Mouse (Mus musculus): ENCODE measurements around the gene Klrc1. TPM values are rescaled to one million over a fixed set of nuclear protein-coding genes. Genes with fewer than 3 reads are reported as not detected.
"Not testable (repeated sequence)": the region's sequence is repeated elsewhere in the genome, so short reads cannot be mapped to it uniquely, and the experiment has no call there.

Klrc1 gene
- total RNA-seq (2018; cell fraction: chromatin; rRNA removed) = not detected
- total RNA-seq (2018; cell fraction: cytosol; rRNA removed) = under 1 TPM in 1 of 26 experiments, not detected in 25; 0.09 TPM
- under 1 TPM in 1 of 26 experiments, not detected in 25; 0.72 TPM for total RNA-seq (2018; cell fraction: nucleus; rRNA removed)
- 0.07 TPM in 1 of 3 replicates, not detected in the others for polyA plus RNA-seq (2018)

GRCm38 (mm10) chr6:129678873-129679272 is at the start of gene Klrc1:
Gene Klrc1 (minus strand): TSS chr6:129678973.
- no peak within 1 kb of the TSS for H3K4me3 ChIP-seq (ENCODE audit: inconsistent target)
- no peak within 1 kb of the TSS for H3K27ac ChIP-seq
- H3K36me3 ChIP-seq (ENCODE audit: inconsistent target) = no peaks in the 10 kb centered on the region
- WGBS (ENCODE audit: missing documents) = 95% methylated on average over 3 of the region's 3 CpGs
- H3K79me2 ChIP-seq (ENCODE audit: inconsistent target) = no peaks in the 10 kb centered on the region

GRCm38 (mm10) chr6:129727237-129727636 is 48.5 kb upstream of the Klrc1 start:
- Histone ChIP-seq H3K79me2 (ENCODE audit: inconsistent target) (no peaks in the 10 kb centered on the region), H3K4me3 (ENCODE audit: inconsistent target) (no peak overlapping the region), H3K36me3 (ENCODE audit: inconsistent target) (no peaks in the 10 kb centered on the region), H3K27ac (no peak overlapping the region)
- 100% methylated on average over 1 of the region's 1 CpGs for WGBS (ENCODE audit: missing documents)

- Histone ChIP-seq H3K27ac (no peak overlapping the region), H3K36me3 (ENCODE audit: inconsistent target) (no peaks in the 10 kb centered on the region), H3K4me3 (ENCODE audit: inconsistent target) (no peak overlapping the region), H3K79me2 (ENCODE audit: inconsistent target) (no peaks in the 10 kb centered on the region)
- WGBS (ENCODE audit: missing documents) = 86% methylated on average over 1 of the region's 1 CpGs
Observed at GRCm38 (mm10) chr6:129721390-129721789, 42.6 kb upstream of the Klrc1 start.

- H3K4me3 ChIP-seq (ENCODE audit: inconsistent target) = no peak overlapping the region
- no peak overlapping the region for H3K27ac ChIP-seq
- no peaks in the 10 kb centered on the region for H3K36me3 ChIP-seq (ENCODE audit: inconsistent target)
- no peaks in the 10 kb centered on the region for H3K79me2 ChIP-seq (ENCODE audit: inconsistent target)
- 19% methylated on average over 3 of the region's 3 CpGs for WGBS (ENCODE audit: missing documents)
Observed at GRCm38 (mm10) chr6:129720487-129720886, 41.7 kb upstream of the Klrc1 start.

GRCm38 (mm10) chr6:129717032-129717431 is 38.3 kb upstream of the Klrc1 start, which contains the start of gene Klri1:
Gene Klri1 (minus strand): TSS chr6:129717132.
- Histone ChIP-seq H3K79me2 (ENCODE audit: inconsistent target) (no peaks in the 10 kb centered on the region), H3K4me3 (ENCODE audit: inconsistent target) (no peak within 1 kb of the TSS), H3K36me3 (ENCODE audit: inconsistent target) (no peaks in the 10 kb centered on the region), H3K27ac (no peak within 1 kb of the TSS)
- WGBS (ENCODE audit: missing documents) = 77% methylated on average over 4 of the region's 4 CpGs

GRCm38 (mm10) chr6:129713566-129713965 is 34.8 kb upstream of the Klrc1 start:
- Histone ChIP-seq H3K4me3 (ENCODE audit: inconsistent target) (no peak overlapping the region), H3K36me3 (ENCODE audit: inconsistent target) (no peaks in the 10 kb centered on the region), H3K79me2 (ENCODE audit: inconsistent target) (no peaks in the 10 kb centered on the region), H3K27ac (peak overlapping the region; percentile 75)
- 0% methylated on average over 1 of the region's 1 CpGs for whole genome bisulfite sequencing (ENCODE audit: missing documents)

- 89% methylated on average over 10 of the region's 10 CpGs for WGBS (ENCODE audit: missing documents)
- not testable (repeated sequence) for H3K27ac ChIP-seq
Observed at GRCm38 (mm10) chr6:129691436-129691835, 12.7 kb upstream of the Klrc1 start.

GRCm38 (mm10) chr6:129680379-129680778 is 1.6 kb upstream of the Klrc1 start:
- Histone ChIP-seq H3K79me2 (ENCODE audit: inconsistent target) (no peaks in the 10 kb centered on the region), H3K27ac (no peak overlapping the region), H3K36me3 (ENCODE audit: inconsistent target) (no peaks in the 10 kb centered on the region), H3K4me3 (ENCODE audit: inconsistent target) (no peak overlapping the region)
- 17% methylated on average over 1 of the region's 1 CpGs for WGBS (ENCODE audit: missing documents)

More at GRCm38 (mm10) chr6:129691436-129691835, 12.7 kb upstream of the Klrc1 start:
- H3K36me3 ChIP-seq (ENCODE audit: inconsistent target); H3K79me2 ChIP-seq (ENCODE audit: inconsistent target); H3K4me3 ChIP-seq (ENCODE audit: inconsistent target): not testable (repeated sequence)

GRCm38 (mm10) chr6:129661301-129661700 is 17.5 kb downstream of the Klrc1 start:
- H3K36me3 ChIP-seq (ENCODE audit: inconsistent target); H3K79me2 ChIP-seq (ENCODE audit: inconsistent target); H3K4me3 ChIP-seq (ENCODE audit: inconsistent target); H3K27ac ChIP-seq: not testable (repeated sequence)
- no CpG with 5 or more reads among the region's 3 CpGs for WGBS (ENCODE audit: missing documents)

- not testable (repeated sequence) for H3K4me3 ChIP-seq (ENCODE audit: inconsistent target); H3K27ac ChIP-seq; H3K79me2 ChIP-seq (ENCODE audit: inconsistent target); H3K36me3 ChIP-seq (ENCODE audit: inconsistent target)
- 90% methylated on average over 2 of the region's 4 CpGs for WGBS (ENCODE audit: missing documents)
Observed at GRCm38 (mm10) chr6:129660589-129660988, 18.2 kb downstream of the Klrc1 start, which contains the start of gene Klrc2. Gene Klrc2 (minus strand): TSS chr6:129660689.

- H3K27ac ChIP-seq; H3K79me2 ChIP-seq (ENCODE audit: inconsistent target); H3K36me3 ChIP-seq (ENCODE audit: inconsistent target); H3K4me3 ChIP-seq (ENCODE audit: inconsistent target): not testable (repeated sequence)
- WGBS (ENCODE audit: missing documents) = no CpG with 5 or more reads among the region's 3 CpGs
Observed at GRCm38 (mm10) chr6:129644054-129644453, 34.7 kb downstream of the Klrc1 start.

GRCm38 (mm10) chr6:129643237-129643636 is 35.5 kb downstream of the Klrc1 start, which contains the start of gene Klrc3:
Gene Klrc3 (minus strand): TSS chr6:129643337.
- H3K79me2 ChIP-seq (ENCODE audit: inconsistent target); H3K36me3 ChIP-seq (ENCODE audit: inconsistent target); H3K4me3 ChIP-seq (ENCODE audit: inconsistent target); H3K27ac ChIP-seq: not testable (repeated sequence)
- 100% methylated on average over 2 of the region's 3 CpGs for WGBS (ENCODE audit: missing documents)

- not testable (repeated sequence) for H3K27ac ChIP-seq; H3K4me3 ChIP-seq (ENCODE audit: inconsistent target); H3K79me2 ChIP-seq (ENCODE audit: inconsistent target); H3K36me3 ChIP-seq (ENCODE audit: inconsistent target)
- WGBS (ENCODE audit: missing documents) = 0% methylated on average over 1 of the region's 2 CpGs
Observed at GRCm38 (mm10) chr6:129631046-129631445, 47.7 kb downstream of the Klrc1 start.

GRCm38 (mm10) chr6:129623735-129624134 is 55.0 kb downstream of the Klrc1 start, which contains the start of gene Klrk1:
Gene Klrk1 (minus strand): TSS chr6:129623864.
- H3K36me3 ChIP-seq (ENCODE audit: inconsistent target) = no peaks in the 10 kb centered on the region
- H3K79me2 ChIP-seq (ENCODE audit: inconsistent target) = no peaks in the 10 kb centered on the region
- no peak within 1 kb of the TSS for H3K27ac ChIP-seq
- H3K4me3 ChIP-seq (ENCODE audit: inconsistent target) = no peak within 1 kb of the TSS
- WGBS (ENCODE audit: missing documents) = 7% methylated on average over 4 of the region's 4 CpGs

All from macrophage (primary cell).